Mouse (Mus musculus): ENCODE measurements around the gene Gm9573.

The Gm9573 gene

DNA sequence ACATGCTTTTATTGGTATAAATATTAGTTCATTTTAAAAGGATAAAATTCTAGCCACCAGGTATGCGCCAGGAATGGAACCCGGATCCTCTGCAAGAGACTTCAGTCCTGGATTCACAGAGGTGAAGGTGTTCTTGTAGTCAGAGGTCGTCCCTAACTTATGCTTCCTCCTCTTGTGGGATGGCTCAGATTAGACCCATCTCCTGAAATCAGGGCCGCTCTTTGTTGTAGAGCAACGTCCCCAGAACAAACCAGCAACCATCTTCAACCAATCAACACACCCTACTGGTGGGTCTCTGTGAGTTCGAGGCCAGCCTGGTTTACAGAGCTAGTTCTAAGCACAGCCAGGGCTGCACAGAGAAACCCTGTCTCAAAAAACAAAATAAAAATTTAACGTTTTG is 32.0 kb downstream of the Gm9573 start:
- no peak for DNase-seq (ENCODE audit: low read depth, low spot score)

DNA sequence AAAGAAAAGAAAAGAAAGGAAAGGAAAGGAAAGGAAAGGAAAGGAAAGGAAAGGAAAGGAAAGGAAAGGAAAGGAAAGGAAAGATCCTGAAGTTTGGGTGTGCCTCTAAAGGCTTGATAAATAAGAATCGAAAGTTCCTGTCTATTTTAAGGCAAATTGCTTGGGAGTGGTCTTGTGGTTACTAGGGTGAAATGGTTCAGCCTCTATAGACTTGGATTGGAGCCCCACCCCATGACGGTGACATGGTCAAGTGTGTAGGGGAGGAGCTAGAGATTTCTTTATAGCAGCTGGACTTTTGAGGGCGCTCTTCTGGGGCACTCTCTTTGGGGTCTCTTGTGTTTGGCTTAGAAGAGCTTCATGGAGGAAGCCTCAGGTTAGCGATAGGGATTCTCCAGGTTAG is 32.7 kb downstream of the Gm9573 start:
- peak; percentile 95 for DNase-seq (ENCODE audit: low read depth, low spot score)

DNA sequence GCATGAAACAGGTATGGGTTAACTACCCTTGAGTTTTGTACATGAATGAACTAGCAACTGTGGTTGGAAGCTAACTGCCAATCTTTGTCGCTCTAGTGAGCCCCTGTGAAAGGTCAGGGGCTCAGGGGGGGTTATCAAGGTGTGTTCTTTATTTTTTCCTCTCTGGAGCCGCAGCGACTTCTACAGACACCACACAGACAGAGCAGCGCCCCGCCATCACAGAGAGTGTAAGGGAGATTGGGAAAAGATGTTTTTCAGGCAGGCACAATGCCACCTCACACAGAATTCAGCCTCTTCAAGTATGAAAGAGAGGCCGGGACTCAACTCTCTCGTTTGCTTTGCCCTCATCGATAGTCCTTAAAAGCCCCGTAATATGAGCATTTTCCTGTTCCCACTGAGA is 34.3 kb downstream of the Gm9573 start:
- peak; percentile 68 for DNase-seq (ENCODE audit: low read depth, low spot score)

DNA sequence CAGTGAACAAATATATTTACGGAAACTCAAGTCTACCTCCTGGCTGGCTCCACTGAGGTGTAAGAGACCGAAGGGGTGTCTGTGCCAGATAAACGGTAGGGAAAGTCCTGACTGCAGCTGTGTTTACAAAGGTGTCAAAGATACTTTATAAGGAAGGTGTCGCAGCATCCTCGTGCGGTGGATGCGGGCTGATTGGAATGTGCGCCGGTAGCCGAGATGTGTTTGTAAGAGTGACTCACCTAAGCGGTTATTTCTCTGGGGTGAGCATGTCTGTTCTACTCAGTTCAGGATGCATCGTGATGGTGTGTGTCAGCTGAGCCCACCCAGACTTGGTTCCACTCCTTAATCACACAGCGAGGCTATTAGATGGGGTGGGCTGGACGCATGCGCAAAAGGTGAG is 34.7 kb downstream of the Gm9573 start:
- peak; percentile 46 for DNase-seq (ENCODE audit: low read depth, low spot score)

DNA sequence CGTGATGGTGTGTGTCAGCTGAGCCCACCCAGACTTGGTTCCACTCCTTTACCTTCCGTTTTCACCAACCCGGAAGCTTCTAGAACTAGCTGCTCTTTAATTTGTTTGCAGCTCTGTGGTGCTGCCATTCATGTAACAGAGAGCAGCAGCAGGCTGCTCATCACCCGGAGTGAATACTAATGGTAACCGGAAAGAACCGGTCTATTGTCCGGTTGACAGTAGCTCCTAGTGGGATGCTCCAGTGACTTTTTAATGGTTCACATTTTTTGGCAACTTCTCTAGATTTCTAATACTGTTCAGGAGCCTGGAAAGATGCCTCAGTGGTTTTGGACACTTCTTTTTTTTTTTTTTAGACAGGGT is 35.2 kb downstream of the Gm9573 start:
- no peak for DNase-seq (ENCODE audit: low read depth, low spot score)

DNA sequence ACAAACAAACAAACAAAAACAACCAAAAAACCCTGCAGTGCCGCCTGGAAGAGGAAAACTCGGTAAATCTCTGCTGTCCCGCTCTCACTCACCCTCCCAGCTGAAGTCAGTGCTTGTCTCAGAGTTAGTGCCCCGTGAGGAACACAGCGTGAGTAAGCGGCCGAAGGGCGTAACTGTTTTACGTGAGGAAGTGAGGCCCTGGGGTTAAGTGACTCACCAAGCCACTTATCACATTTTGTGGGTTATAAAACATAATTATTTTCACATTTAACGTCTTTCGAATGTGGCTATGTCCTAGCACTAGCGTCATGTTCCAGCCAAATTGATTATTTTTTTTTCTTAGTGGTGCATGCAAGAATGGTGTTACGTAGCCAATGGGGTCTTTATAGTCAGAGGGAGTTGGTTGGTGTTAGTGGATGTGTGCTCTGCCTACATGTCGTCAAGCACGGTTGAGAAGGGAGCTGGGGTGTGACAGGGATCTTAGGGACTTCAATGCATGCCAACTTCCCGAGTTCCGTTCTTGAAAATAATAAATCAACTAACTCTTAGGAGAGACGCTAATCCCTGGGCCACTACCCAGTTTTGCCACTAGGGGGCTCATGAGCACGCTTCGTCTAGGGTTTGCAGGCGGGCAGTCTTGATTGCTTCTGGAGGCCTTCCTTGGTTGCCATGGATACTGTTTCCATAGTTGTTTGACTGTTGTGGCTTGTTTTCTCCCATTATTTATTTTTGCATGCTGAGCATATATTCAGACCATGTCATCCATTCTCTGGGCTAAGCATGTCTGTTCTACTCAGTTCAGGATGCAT is 35.8 kb downstream of the Gm9573 start:
- peak; percentile 96 for DNase-seq (ENCODE audit: low read depth, low spot score)

DNA sequence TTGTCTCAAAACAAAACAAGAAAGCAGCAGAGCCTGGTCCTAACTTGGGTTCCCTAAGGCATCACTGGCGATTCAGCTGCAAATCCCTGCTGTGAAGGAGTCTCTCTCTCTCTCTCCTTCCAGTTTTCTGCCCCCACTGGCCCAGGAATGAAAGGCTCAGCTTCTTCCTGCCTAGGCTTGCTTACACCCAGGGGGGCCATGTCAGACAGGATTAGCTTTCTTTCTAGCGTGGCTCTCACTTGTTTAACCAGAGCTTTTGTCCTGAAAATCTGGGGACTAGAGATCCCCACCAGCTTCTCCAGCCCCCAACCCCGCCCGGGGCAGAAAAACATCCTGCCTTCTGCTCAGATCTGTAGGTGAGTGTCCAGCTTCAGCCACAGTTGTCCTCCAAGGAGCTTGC is 38.0 kb downstream of the Gm9573 start:
- no peak for DNase-seq (ENCODE audit: low read depth, low spot score)

DNA sequence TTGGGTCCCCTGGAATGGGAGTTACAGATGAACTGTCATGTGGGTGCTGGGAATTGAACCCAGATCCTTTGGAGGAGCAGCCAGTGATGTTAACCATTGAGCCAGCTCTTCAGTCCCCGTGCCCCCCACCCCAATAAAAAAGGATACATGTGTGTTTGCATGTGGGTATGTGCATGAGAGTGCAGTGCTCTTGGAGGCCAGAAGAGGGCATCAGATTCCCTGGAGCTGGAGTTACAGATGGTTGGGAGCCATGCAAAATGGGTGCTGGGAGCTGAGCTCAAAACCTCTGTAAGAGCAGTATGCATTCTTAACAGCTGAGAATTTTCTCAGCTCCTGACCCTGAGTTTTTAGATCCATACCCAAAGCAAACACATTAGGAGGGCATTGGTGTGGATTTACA is 39.1 kb downstream of the Gm9573 start:
- DNase-seq (ENCODE audit: low read depth, low spot score) = peak; percentile 58

DNA sequence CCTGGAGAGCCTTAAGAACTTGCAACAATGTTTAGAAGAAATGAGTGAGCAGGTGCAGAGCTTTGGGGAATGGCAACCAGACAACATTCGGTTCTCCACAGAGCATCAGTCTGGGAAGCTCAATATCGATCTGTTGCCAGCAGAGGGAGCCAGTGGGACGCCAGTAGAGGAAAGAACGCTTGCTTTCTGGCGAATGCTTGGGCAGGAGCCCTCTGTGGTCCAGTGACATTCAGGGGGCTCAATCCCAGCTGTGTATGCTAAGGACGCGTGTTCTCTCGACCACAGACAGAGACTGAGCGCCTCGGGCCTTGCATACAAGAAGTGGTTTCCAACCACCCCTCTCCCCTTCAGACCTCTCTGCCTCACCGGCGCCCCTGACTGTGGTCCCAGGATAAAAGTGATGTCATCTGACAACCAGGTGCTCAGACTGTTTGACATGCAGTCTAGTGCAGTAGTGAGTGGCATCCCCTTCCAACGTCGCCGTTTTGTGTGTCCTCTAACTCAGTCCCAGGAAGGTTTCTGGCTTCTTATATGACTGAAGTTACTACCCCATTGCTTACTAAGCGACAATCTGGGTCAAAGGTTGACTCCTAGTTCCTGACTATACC is 42.0 kb downstream of the Gm9573 start:
- peak; percentile 89 for DNase-seq (ENCODE audit: low read depth, low spot score)

DNA sequence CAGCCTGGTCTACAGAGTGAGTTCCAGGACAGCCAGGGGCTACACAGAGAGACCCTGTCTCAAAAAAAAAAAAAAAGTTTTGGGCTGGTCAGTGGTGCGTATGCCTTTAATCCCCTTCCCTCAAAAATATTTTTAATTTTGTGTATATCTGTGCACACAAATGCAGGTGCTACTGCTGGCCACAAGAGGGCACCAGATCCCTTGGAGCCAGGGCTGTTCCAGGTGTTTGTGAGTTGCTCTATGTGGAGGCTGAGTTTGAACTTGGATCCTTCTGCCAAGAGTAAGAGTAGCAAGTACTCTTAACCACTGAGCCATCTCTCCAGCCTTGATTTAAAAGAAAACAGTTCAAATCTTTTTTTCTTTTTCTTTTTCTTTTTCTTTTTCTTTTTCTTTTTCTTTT is 43.5 kb downstream of the Gm9573 start:
- DNase-seq (ENCODE audit: low read depth, low spot score) = peak; percentile 61

DNA sequence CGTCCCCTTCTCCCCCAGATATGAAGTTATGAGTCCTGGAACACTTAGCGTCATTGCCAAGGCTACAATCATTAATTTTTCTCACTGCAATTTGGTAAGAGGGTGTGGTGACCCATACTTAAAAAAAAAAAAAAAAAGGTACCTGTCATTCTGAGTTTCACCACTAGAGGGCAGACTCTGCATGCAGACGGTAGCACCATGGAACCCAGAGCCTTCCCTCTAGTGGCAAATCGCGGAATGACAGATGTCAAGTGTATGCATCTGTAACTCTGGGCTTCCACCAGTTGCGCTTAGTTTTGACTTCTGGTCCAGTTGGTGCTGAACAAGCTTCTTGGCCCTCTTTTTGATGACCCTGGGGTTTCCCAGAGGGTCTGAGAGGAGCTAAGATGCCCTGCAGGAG is 48.2 kb downstream of the Gm9573 start:
- peak; percentile 96 for DNase-seq (ENCODE audit: low read depth, low spot score)

DNA sequence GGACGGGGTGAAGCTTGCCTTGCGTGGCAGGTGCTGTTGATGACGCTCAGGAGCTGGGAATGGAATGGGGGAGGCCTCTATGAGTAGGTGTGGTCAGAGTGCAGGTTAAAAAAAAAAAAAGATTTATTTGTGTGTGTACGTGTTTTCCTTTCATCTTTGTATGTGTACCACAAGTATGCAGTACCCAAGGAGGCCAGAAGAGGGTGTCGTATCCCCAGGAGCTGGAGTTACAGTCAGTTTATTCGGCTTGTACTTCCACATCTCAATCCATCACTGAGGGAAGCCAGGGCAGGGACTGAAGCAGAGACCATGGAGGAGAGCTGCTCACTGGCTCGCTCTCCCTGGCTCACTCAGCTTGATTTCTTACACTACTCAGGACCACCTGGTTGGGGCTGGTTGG is 55.0 kb downstream of the Gm9573 start:
- DNase-seq (ENCODE audit: low read depth, low spot score) = peak; percentile 67

DNA sequence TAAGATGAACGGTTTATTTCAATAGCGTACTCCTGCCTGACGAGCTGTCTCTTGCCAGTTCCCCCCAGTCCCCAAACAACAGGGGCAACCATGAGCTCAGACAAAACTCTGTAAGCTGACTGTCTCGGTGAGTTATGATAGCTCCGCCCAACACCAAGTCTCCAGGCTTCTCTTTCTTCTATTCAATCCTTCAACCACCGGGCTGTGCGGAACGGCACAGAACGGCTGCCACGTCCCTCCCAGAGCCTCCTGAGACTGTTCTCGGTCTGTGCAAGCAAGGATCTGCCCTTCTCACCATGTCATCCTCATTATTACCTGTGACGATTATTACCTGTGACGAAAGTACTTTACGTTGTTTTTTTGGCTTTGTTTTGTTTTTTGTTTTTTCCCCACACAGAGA is 55.6 kb downstream of the Gm9573 start:
- no peak for DNase-seq (ENCODE audit: low read depth, low spot score)

DNA sequence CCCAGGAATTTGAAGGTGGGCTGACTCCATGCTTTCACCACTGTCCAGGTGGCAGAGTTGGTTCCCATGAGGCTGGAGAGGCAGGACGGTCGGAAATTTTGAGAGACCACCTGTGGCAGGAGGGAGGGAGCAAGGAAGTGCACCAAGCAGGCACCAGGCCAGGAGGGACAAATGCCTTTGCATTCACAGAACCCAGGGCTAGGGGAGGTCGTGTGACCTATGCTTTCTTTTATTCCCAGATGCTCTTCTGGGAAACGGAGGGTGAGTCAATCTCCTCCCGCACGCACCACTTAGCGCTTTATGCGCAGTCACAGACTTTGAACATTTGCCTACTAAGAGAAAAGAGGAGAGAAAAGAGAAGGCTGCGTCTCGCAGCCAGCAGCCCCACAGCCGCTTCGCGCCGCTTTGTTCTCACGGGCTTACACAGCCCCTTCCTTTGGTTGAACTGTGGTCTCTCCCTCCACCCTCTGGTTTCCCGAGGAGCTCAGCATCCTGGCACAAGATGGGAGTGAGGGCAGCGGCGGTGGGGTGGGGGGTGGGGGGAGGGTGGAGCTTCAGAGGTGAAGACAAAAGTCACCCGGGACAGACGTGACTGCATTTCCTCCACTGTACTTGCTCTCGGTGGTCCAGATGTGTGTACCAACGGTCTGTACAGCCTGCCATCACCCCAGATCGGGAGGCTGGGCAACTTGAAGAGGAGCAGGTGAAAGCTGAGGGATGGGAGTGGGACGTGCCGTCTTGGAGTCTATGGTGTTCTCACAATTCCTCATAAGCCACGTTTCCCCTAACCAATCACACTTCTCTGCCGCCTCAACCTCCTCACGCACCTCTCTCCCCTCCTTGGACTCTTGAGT is 57.1 kb downstream of the Gm9573 start:
- DNase-seq (ENCODE audit: low read depth, low spot score) = no peak
